Mouse (Mus musculus) embryonic facial prominence, embryonic 13.5 days (tissue): ENCODE data around the gene Slc19a1. TPM values are rescaled to one million over a fixed set of nuclear protein-coding genes. Genes with fewer than 3 reads are reported as not detected.

Experiments used
- ATAC-seq: fragments of 200-750 bp; cut with Nextera tagmentation; 2 replicates; pipeline ENCODE4 v1.8.0; 2017; ENCODE audit warnings: low read depth; ENCODE audit not compliant: insufficient number of reproducible peaks, insufficient read depth, low FRiP score, low TSS enrichment
- H3K27ac ChIP-seq: fragments of 300-500 bp; sonication (generic); 2 replicates; pipeline ENCODE4 v1.5.1; 2015; ENCODE audit warnings: moderate library complexity, mild to moderate bottlenecking, inconsistent platforms
- H3K27me3 ChIP-seq: fragments of 300-500 bp; sonication (generic); 2 replicates; pipeline ENCODE4 v1.6.1; 2015; ENCODE audit warnings: mild to moderate bottlenecking, inconsistent platforms
- H3K36me3 ChIP-seq: fragments of 300-500 bp; sonication (generic); 2 replicates; pipeline ENCODE4 v1.6.1; 2015; ENCODE audit warnings: mild to moderate bottlenecking, inconsistent platforms
- H3K4me1 ChIP-seq: fragments of 300-500 bp; sonication (generic); 2 replicates; pipeline ENCODE4 v1.6.1; 2015; ENCODE audit warnings: inconsistent platforms
- H3K4me2 ChIP-seq: fragments of 300-500 bp; sonication (generic); 2 replicates; pipeline ENCODE4 v1.6.1; 2015; ENCODE audit warnings: moderate library complexity, mild to moderate bottlenecking, inconsistent platforms
- H3K4me3 ChIP-seq: fragments of 300-500 bp; sonication (generic); 2 replicates; pipeline ENCODE4 v1.5.1; 2015; ENCODE audit warnings: mild to moderate bottlenecking, inconsistent platforms
- H3K9ac ChIP-seq: fragments of 300-500 bp; sonication (generic); 2 replicates; pipeline ENCODE4 v1.6.1; 2015; ENCODE audit warnings: mild to moderate bottlenecking, inconsistent platforms
- H3K9me3 ChIP-seq: fragments of 300-500 bp; sonication (generic); 2 replicates; pipeline ENCODE4 v1.6.1; 2016; ENCODE audit warnings: inconsistent platforms
- WGBS: fragments of 180-500 bp; shearing (Covaris S2); methylation state at CpG from one replicate; pipeline ENCODE4 v1.1.7; 2015; ENCODE audit warnings: mixed read lengths; 5-methylcytosine and 5-hydroxymethylcytosine counted together
- polyA plus RNA-seq: library from polyadenylated mRNA; unstranded; fragments of >200 nt; fragmentation: Nextera tagmentation; extraction: Ambion mirVana; gene quantifications from 2 replicates; pipeline ENCODE4 v1.2.1, GENCODE M21; 2015

Gene Slc19a1
- 28.6 and 32.6 TPM in 2 replicates for polyA plus RNA-seq

GRCm38 (mm10) chr10:77031768-77032375 is at the start of gene Slc19a1:
Gene Slc19a1 (plus strand): TSS chr10:77032241.
- 38% methylated on average over 13 of the region's 13 CpGs for WGBS
- ATAC-seq = no peak
- Histone ChIP-seq H3K4me1 (peaks cover 29% of the 10 kb centered on the region), H3K9me3 (no peaks in the 10 kb centered on the region), H3K9ac (peak within 1 kb of the TSS; percentile 82), H3K27me3 (no peaks in the 10 kb centered on the region), H3K4me3 (peak within 1 kb of the TSS; percentile 56), H3K27ac (peak within 1 kb of the TSS; percentile 33; the same call in 1 of the 2 replicates), H3K36me3 (0 out of 2 replicates have a peak, but pooled peaks cover under 1% of the 10 kb centered on the region), H3K4me2 (peak within 1 kb of the TSS; percentile 89)

GRCm38 (mm10) chr10:76988586-76988985 is 43.5 kb upstream of the Slc19a1 start:
- no peak for ATAC-seq
- Histone ChIP-seq H3K4me2 (no peak overlapping the region), H3K27me3 (no peaks in the 10 kb centered on the region), H3K4me1 (peaks cover 5% of the 10 kb centered on the region; the same call in 1 of the 2 replicates), H3K9ac (no peak overlapping the region), H3K4me3 (no peak overlapping the region), H3K9me3 (no peaks in the 10 kb centered on the region), H3K27ac (no peak overlapping the region), H3K36me3 (no peaks in the 10 kb centered on the region)
- 81% methylated on average over 5 of the region's 5 CpGs for WGBS

- Histone ChIP-seq H3K4me1 (peaks cover 5% of the 10 kb centered on the region; the same call in 1 of the 2 replicates), H3K4me2 (no peak overlapping the region), H3K9me3 (no peaks in the 10 kb centered on the region), H3K4me3 (no peak overlapping the region), H3K27ac (no peak overlapping the region), H3K27me3 (no peaks in the 10 kb centered on the region), H3K9ac (no peak overlapping the region), H3K36me3 (no peaks in the 10 kb centered on the region)
- no peak for ATAC-seq
- 70% methylated on average over 3 of the region's 3 CpGs for WGBS
These were observed 39.6 kb upstream of the Slc19a1 start for GRCm38 (mm10) chr10:76992456-76992855.

- Histone ChIP-seq H3K4me2 (no peak overlapping the region), H3K9ac (no peak overlapping the region), H3K27ac (no peak overlapping the region), H3K36me3 (no peaks in the 10 kb centered on the region), H3K9me3 (no peaks in the 10 kb centered on the region), H3K4me1 (no peaks in the 10 kb centered on the region), H3K27me3 (no peaks in the 10 kb centered on the region), H3K4me3 (no peak overlapping the region)
- no peak for ATAC-seq
- 71% methylated on average over 17 of the region's 17 CpGs for WGBS
These were observed 34.1 kb upstream of the Slc19a1 start for GRCm38 (mm10) chr10:76997759-76998513.

GRCm38 (mm10) chr10:77004936-77005335 is 27.1 kb upstream of the Slc19a1 start:
- H3K27ac ChIP-seq = no peak overlapping the region
- H3K9me3 ChIP-seq = no peaks in the 10 kb centered on the region
- no peaks in the 10 kb centered on the region for H3K36me3 ChIP-seq
- no peak overlapping the region for H3K4me3 ChIP-seq
- WGBS = 17% methylated on average over 7 of the region's 7 CpGs
- no peak for ATAC-seq
- no peak overlapping the region for H3K9ac ChIP-seq
- H3K4me1 ChIP-seq = peaks cover 16% of the 10 kb centered on the region
- H3K27me3 ChIP-seq = no peaks in the 10 kb centered on the region
- no peak overlapping the region for H3K4me2 ChIP-seq

- H3K4me1 ChIP-seq = peaks cover 16% of the 10 kb centered on the region
- no peaks in the 10 kb centered on the region for H3K36me3 ChIP-seq
- peak overlapping the region; percentile 48; the same call in 1 of the 2 replicates for H3K27ac ChIP-seq
- no peak overlapping the region for H3K4me2 ChIP-seq
- no peak overlapping the region for H3K4me3 ChIP-seq
- 37% methylated on average over 8 of the region's 8 CpGs for WGBS
- no peaks in the 10 kb centered on the region for H3K9me3 ChIP-seq
- no peak for ATAC-seq
- H3K9ac ChIP-seq = no peak overlapping the region
- H3K27me3 ChIP-seq = no peaks in the 10 kb centered on the region
These were observed 24.5 kb upstream of the Slc19a1 start for GRCm38 (mm10) chr10:77007433-77008108.

- no peak overlapping the region; the same call in 1 of the 2 replicates for H3K9ac ChIP-seq
These were observed 23.9 kb upstream of the Slc19a1 start for GRCm38 (mm10) chr10:77008109-77008561.

GRCm38 (mm10) chr10:77008698-77009097 is 23.3 kb upstream of the Slc19a1 start:
- H3K4me2 ChIP-seq = no peak overlapping the region
- no peaks in the 10 kb centered on the region for H3K9me3 ChIP-seq
- no peak overlapping the region for H3K27ac ChIP-seq
- ATAC-seq = no peak
- H3K27me3 ChIP-seq = no peaks in the 10 kb centered on the region
- no peaks in the 10 kb centered on the region for H3K36me3 ChIP-seq
- H3K4me1 ChIP-seq = peaks cover 16% of the 10 kb centered on the region
- no peak overlapping the region for H3K9ac ChIP-seq
- 82% methylated on average over 2 of the region's 3 CpGs for WGBS
- H3K4me3 ChIP-seq = no peak overlapping the region

More at GRCm38 (mm10) chr10:77008109-77008561, 23.9 kb upstream of the Slc19a1 start:
- ATAC-seq = no peak
- WGBS = 18% methylated on average over 9 of the region's 9 CpGs
- H3K9me3 ChIP-seq = no peaks in the 10 kb centered on the region
- peaks cover 16% of the 10 kb centered on the region for H3K4me1 ChIP-seq
- H3K27ac ChIP-seq = peak overlapping the region; percentile 48; the same call in 1 of the 2 replicates
- H3K36me3 ChIP-seq = no peaks in the 10 kb centered on the region
- H3K4me3 ChIP-seq = no peak overlapping the region
- H3K27me3 ChIP-seq = no peaks in the 10 kb centered on the region
- no peak overlapping the region for H3K4me2 ChIP-seq

GRCm38 (mm10) chr10:77011681-77012080 is 20.4 kb upstream of the Slc19a1 start:
- no peak overlapping the region for H3K27ac ChIP-seq
- no peaks in the 10 kb centered on the region for H3K9me3 ChIP-seq
- H3K36me3 ChIP-seq = no peaks in the 10 kb centered on the region
- ATAC-seq = no peak
- WGBS = 81% methylated on average over 4 of the region's 4 CpGs
- no peak overlapping the region for H3K9ac ChIP-seq
- no peak overlapping the region for H3K4me2 ChIP-seq
- peaks cover 10% of the 10 kb centered on the region for H3K4me1 ChIP-seq
- no peaks in the 10 kb centered on the region for H3K27me3 ChIP-seq
- no peak overlapping the region for H3K4me3 ChIP-seq

- H3K27me3 ChIP-seq = no peaks in the 10 kb centered on the region
- no peaks in the 10 kb centered on the region for H3K36me3 ChIP-seq
- no peak overlapping the region for H3K27ac ChIP-seq
- H3K9ac ChIP-seq = no peak overlapping the region
- H3K4me3 ChIP-seq = no peak overlapping the region
- no peaks in the 10 kb centered on the region for H3K9me3 ChIP-seq
- no peak for ATAC-seq
- 74% methylated on average over 7 of the region's 7 CpGs for WGBS
- no peak overlapping the region for H3K4me2 ChIP-seq
- no peaks in the 10 kb centered on the region for H3K4me1 ChIP-seq
These were observed 16.0 kb upstream of the Slc19a1 start for GRCm38 (mm10) chr10:77016080-77016479.

GRCm38 (mm10) chr10:77016499-77016898 is 15.5 kb upstream of the Slc19a1 start:
- no peak overlapping the region for H3K4me3 ChIP-seq
- H3K27ac ChIP-seq = no peak overlapping the region
- H3K9me3 ChIP-seq = no peaks in the 10 kb centered on the region
- H3K4me2 ChIP-seq = no peak overlapping the region
- 44% methylated on average over 8 of the region's 8 CpGs for WGBS
- no peaks in the 10 kb centered on the region for H3K27me3 ChIP-seq
- H3K36me3 ChIP-seq = no peaks in the 10 kb centered on the region
- ATAC-seq = no peak
- no peaks in the 10 kb centered on the region for H3K4me1 ChIP-seq
- no peak overlapping the region for H3K9ac ChIP-seq
